Mouse (Mus musculus) T-cell, adult 2 months (primary cell): ENCODE results near the gene Ccdc80.
A peak's percentile ranks its signal among the peaks of the same experiment; 100 is the strongest.

Source experiments
- DNase-seq: peaks from one replicate; pipeline ENCODE4 v3.0.0; 2022; ENCODE audit warnings: low spot score

The Ccdc80 gene

DNA sequence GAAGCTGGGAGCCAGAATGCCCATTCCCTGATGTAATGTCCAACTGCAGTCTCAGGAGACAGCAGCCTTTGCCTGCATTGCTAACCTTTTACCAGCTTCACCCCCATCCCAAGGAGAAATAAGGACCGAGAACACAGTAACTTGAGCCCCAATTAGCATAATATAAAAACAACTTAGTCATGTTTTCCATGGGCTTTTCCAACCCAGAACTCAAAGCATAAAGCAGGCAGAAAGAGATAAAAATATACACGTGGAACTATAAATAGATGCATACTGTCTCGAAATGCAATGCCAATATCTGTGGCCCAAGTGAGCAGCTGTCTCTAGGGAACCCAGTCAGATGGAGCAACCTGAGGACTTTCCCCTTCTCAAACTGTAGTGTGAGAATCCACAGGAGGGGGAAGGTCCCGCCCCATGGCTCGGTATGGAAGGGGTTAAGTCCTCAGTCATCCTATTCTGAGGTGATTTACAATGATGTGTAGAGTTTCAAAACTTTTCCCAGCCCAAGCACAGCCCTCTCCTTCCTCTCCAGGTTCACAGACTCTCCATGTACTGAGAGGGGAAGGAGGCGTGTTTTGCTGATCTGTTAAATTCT, at the start of gene Ccdc80:
Gene Ccdc80 (plus strand): TSS at position 266 of the 595 bp plus-strand sequence.
- DNase-seq: no peak

DNA sequence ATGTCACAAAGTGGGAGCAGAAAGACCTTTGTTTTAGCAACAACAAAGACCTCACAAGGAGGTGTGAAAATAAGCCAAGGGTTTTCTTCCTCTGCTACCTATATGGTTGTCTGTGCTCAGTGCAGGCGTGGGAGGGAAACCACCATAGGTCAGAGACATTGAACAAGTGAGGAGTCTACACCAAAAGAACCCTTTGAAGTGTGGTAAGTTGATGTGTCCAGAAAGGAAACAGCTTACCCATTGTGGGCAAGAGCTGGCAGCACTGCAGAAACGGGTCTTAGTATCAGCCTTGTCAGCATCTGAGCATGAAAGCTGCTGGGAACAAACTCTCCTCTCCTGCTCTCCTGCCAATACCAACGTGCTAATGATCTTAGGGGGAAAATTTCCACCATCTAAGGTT, 48.4 kb upstream of the Ccdc80 start:
- DNase-seq: peak; percentile 23

DNA sequence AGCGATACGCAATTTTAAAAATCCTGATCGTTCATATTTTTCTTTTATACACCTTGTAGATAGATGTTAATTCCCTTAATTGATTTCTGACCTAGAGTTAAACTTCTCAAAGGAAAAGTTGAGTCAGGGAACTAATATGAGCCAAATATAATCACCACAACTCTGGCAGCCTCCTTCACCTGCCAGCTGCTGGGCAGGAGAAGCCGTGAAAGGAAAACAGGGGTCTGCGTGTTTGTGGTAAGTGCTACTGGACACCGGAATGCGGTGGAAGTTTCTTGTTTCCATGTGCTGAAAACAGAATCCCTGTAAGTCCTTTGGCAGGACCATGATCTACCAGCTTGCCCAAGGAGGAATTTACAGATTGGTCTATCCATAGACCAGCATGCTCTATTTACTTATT, 36.0 kb upstream of the Ccdc80 start:
- DNase-seq: no peak

DNA sequence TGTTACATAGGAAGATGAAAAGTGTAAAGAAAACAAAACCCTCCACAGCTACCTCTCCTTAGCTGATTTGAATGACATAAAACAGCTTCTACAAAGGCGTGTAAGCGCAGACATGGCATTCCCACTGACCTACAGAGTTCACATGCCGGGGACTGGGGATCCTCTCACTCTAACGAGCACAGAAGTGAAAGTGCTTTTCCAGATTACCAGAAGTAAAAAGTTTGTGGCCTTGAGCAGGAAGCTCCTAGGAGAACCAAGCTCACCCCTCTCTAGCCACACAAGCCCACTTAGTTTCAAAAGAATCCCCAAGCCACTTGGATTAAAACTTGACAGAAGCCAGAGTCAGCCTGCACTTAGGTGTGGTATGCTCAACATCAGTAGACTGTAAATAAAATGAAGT, 35.3 kb upstream of the Ccdc80 start:
- no peak for DNase-seq

DNA sequence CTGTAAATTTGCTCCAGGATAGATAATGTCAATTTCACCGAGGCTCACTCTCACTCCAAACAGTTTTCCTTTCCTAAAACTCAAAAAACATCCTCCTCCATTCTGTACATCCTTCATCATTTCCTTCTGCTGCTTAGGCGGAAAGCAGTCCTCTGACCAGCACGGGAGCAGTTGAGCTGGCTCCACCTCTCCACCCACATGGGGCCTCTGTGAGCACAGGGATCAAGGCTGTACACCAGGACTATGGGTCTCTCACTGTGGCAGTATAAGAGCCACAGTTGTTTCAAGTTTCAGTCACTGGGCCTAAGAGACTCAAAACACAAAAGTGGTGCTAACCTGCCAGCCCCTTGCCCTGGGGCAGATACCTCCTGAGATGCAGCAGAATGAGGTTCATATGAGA, 32.1 kb upstream of the Ccdc80 start:
- no peak for DNase-seq

DNA sequence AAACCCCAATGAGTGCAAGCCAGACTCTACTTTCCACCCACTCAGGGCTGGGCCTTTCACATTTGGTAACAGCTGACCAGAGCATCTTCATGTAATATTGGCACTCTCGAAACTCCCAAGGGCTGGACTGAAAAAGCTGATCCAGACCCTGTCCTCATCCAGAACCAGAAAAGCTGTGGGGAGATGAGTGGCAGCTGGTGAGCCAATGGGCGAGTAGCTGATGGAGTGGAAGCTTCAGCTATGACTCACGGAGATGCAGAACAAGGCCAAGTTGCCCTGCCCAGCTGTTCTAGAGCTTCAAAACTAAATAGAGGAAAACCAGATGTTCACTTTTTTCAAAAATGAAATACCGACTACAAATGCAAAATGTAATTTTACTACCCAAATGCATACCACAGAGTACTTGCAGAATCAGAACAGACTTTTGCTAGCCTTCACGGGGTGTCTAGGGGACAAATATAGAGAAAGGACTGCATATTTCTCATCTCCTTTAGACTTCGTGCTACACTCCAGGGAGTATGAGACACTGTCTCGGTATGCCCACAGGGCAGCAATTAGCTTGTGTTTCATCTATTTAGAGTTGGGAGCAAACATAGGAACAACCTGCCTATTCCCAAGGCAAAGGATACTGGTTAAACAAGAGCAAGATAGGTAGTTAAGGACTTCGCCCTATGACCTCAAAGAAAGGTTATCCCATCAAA, 22.7 kb upstream of the Ccdc80 start:
- no peak for DNase-seq

DNA sequence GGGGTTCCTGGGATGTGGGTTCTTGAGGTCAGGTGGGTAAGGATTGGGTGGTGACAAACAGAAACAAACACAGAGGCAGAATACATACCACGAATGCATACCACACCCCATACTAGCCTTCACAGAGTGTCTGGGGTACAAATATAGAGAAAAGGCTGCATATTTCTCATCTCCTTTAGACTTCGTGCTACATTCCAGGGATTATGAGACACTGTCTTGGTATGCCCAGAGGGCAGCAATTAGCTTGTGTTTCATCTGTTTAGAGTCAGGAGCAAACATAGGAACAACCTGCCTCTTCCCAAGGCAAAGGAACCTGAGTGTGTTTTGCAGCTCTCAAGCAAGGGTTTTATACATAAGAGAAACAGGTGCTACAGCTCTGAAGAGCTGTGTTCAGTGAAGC, 21.8 kb upstream of the Ccdc80 start:
- no peak for DNase-seq

DNA sequence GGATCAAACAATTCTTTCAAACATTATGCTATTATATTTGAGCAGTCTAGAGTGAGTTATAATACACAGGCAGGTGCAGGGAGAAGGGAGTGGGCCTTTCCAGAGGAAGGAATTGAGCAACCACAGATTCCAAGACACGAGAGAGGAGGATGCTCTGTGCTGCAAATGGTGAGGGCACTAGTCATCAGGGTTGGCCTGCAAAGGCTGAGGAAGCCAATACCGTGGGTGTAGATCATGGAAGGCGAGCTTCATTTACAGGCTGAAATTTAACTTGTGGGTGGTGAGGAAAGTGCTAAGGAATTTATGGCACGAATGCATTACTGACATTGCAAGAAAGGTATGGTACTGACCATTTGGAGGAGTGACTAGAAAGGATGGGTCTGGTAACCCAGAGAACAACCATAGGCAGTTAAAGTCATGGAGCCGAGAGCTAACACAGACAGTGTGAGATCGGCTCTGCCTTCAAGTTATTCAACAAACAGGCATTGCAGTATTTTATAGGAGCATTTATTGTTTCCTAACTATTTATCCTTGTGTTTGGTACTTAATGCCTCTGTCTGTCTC, 15.6 kb upstream of the Ccdc80 start:
- DNase-seq: no peak

DNA sequence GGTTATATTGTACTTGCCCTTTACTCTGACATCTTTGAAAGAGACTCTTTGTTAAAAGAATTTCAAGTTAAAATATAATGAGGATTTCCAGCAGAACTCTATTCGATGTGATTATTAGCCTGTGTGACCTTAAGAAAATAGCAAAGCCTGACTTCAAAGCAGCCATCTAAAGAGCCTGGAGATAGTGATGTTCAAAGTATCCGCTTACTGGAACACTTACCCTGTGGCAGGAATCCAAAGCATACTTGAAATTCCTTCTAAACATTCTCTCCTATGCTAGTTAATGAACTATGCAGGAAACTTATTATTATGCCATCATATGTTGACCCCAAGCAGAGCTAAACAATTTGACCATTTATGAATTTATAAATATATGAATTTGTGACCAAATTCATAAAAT, 13.9 kb upstream of the Ccdc80 start:
- no peak for DNase-seq

DNA sequence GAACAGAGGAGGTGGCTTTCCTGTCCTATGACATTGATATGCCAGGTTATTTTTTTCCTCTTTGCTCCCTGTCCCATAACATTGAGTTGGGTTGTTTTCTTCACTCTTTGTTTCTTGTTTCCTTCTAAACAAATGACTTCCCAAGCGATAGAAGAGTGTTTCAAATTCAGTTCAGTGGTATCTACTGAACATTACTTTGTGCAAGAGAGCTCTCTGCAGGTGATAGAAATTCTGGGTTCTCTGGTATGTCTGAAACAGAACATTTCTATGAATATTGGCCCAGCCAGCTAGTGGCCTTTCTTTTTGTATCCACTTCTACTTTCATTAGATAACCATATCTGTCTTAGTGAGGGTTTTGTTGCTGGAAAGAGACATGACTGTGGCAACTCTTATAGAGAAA, 4.4 kb upstream of the Ccdc80 start:
- no peak for DNase-seq

DNA sequence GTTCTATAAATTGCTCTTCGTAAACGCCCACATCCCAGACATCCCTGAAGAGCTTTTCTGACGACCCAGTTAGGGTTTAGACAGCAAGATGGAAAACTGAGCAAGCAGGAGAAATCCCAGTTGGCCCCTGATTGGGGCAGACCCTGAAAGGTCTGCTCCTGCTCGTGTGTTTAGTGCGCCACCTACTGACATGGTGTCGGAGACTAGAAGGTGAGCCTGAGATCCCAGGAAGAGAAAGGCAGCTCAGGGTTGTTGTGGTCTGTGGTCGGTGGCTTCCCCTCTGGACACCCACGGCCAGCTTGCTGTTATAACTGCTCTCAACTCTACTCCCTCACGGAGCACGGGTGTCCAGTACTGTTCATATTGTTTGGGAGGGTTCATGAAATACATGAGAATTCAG, 3.2 kb upstream of the Ccdc80 start:
- peak; percentile 47 for DNase-seq

DNA sequence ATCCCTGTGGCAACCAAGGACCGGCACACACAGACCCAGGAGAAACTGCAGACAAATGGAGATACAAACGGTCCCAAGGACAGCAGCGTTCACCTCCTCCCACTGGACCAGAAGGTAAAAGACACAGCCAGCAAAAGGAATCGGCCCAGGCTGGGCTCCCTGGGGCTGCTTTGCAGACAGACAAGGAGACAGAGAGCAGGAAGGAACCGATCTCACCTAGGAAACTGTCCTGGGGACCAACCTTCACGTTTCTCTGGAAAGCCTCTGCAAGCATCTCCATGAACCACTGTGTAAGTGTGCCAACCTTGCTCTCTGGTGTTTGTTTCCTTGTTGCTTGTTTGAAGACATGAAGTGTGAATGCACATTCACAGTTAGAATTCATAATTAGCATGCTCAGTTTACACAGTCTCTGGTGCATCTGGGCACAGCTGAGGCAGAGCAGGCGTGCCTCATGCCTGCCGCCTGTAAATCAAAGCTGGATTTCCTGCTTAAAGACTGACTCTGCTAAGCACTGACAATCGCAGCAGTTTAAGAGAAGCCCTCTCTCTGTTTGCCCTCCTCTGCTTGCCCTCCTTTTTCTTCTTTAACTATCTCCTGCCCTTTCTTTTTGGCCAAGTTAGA, 1.0 kb downstream of the Ccdc80 start:
- DNase-seq: no peak

DNA sequence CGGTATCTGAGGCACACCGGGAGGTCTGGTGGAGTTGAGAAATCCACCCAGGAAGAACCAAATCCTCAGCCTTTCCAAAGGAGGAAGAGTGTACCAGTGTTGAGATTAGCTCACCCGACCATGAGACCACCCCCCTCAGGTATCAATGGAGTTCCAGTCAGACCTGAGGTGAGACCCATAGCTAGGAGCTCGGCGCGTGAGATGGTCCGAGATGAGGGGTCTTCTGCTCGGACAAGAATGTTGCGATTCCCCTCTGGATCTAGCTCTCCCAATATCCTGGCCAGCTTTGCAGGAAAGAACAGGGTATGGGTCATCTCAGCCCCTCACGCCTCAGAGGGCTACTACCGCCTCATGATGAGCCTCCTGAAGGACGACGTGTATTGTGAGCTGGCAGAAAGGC, 1.8 kb downstream of the Ccdc80 start:
- no peak for DNase-seq

DNA sequence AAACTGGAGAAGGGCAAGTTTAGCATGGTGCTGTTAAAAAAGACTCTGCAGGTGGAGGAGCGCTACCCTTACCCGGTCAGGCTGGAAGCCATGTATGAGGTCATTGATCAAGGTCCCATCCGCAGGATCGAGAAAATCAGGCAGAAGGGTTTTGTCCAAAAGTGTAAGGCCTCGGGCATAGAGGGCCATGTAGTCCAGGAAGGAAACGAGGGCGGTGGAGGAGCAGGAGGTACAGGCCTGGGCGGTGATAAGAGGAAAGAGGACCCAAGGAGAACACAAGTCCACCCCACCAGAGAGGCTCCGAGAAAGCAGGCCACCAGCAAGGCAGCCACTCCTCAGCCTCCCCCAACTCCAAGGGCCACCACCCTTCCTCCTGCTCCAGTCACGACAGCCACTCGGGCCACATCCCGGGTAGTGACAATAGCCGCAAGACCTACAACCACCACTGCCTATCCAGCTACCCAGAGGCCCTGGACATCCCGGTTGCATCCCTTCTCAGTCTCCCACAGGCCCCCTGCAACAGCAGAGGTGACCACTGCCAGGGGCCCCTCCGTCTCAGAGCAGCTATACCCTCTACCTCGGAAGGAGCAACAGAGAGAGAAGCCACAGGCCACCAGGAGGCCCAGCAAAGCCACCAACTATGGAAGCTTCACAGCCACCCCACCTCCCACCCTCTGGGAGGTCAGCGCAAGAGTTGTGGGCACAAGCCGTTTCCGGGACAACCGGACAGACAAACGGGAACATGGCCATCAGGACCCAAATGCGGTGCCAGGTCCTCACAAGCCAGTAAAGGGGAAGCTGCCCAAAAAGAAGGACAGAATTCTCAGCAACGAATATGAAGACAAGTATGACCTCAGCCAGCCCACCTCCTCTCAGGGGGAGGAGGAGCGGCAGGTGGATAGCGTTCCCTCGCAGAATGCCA, 2.6 kb downstream of the Ccdc80 start:
- no peak for DNase-seq

DNA sequence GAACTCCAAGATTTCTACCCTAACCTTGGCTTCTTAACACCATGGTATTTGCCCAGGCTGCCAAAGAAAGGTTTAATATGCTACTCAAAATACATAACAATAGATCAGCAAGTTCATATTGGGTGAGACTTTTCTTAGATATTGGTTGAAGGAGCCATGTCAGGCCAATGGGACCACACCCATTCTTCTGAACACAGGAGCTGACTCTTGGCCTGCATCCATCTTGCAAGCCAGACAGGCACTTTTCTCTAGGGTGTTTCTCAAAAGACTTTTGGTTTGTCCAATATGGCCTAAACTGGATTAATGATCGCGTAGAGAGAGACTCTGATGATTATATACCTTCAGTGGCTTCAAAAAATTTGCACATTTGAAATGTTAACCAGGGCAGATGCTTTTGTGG, 4.3 kb downstream of the Ccdc80 start:
- DNase-seq: no peak

DNA sequence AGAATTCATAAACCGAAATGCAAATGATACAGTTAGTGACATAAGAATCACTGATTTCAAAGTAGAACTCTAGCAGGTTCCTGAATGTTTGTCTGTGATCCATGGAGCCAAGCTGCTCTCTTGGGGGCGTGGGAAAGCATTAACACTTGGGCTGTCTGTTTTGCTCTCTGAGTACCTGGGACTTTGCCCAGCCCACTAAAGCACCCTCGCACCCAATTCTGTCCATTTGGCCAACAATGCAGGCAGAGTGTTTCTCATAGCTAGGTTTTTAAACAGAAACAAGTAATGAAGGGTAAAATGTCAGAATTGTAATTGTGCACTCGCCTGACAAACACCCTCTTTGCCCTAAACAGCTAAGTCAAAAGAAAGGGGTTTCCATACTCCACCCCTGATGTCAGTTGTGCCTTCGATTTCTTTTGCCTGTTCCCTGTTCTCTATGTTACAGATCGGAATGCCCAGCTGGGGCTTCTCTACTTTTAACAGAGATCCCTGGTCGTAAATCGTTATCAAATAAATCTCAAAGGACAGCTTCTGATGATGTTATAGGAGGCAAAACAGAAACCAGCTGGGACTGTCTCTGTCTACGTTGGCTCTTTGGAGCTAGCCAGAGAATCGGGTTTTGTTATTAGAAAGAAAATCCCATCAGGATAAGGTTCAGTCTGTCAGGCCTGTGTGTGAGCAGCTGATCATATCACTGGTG, 5.1 kb downstream of the Ccdc80 start:
- DNase-seq: no peak

DNA sequence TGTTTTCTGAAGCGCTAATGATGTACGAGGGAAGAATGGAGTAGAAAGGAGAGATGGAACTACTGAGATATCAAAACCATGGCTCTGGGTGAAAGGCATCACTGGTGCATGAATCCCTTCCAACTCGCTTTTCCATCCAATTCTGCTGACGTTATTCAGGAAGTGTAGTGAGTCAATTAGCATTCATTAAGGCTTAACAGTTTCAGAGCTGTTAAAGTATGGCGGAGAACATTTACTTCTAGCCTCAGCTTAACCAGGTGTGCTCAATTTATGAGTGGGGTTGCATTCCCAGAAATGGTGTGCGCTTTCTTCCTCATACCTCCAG, 5.6 kb downstream of the Ccdc80 start:
- DNase-seq: no peak

DNA sequence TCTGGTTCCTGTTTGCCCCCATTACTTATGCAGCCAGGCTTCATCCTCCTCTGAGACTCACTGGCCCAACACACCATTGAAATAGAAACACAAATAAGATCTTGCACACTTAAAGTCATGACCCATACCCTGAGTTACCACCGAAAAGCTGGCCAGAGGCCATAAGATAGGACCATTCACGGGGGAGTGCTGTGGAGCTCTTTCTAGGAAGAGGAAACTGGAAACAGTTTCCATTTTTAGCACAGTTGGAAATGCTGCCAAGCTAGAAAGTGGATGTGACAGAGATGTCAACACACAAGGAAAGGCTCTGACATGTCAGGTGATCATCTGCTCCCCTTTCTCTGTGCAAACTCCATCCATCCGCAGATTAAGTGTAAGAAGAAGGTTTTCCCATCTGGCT, 7.7 kb downstream of the Ccdc80 start:
- no peak for DNase-seq

DNA sequence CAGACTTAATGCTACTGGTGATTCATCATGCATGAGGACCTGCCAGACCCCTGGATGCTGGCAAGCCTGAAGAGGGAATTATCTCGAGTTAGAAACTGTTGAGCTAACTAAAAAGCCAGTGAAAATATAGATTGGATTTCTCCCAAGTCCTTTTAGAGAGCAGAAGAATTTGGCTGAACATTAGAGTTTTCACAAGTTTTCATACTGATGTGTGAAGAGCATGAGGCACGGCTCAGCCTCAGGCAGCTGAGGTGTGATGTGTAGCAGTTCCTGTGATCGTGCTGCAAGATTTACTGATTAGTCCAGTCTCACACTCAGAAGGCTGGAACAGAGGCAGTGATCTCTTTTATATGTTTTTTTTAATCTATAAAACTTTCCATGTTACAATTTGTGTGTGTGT, 11.8 kb downstream of the Ccdc80 start:
- DNase-seq: no peak

DNA sequence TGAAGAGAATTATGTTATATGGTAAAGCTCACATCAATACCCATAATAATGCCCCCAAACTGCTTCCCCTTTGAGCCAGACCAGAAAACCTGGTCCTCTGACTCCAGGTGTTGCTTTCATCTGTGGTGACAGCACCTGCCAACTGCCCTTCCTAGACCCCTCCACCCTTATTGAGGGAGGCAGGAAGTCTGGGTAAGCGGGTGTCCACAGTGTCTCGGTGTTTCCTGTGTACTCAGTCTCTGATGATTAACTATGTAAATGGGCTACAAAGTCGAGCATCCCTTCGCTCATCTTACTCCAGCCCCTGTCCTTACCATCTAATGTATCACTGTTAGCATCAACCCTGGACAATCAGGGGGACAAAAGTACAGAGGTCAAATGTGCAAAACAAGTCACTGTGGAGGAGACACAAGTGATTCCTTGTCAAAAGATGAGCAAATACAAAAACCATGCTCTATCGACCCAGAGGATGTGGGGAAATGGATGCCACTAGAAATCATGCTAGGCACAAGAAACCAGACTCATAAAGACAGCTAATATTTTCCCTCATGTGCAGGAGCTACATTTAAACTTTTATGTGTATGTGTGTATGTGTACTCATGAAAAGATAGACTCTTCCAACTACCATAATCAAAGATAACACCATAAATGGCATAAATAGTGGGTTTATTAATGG, 15.1 kb downstream of the Ccdc80 start:
- DNase-seq: no peak

DNA sequence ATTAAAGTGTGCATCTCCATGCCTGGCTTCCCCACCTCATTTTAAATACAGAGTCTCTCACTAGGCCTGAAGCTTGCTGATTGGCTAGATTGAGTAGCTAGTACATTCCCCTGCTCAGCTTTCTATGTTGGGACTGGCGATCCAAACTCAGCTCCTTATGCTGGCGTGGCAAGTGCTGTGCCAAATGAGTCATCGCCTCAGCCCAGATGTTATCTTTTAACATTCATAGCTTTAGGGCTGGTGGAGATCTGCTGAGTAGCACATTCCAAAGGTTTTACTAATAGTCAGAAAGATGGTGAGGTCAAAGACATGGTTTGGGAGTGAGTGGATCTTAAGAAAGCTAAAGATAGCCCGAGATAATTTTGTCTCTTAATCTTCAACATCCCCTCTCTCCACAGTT, 17.3 kb downstream of the Ccdc80 start:
- no peak for DNase-seq
